ENCODE assay signal across 14 mouse cellular contexts in genomic region chr12:38140039-38140438, GRCm38 (mm10).
DNase-seq lines count a peak whose midpoint lies in the region; ATAC-seq and TF ChIP-seq lines count a peak whose summit lies in the region.
"Had no signal": no experiment of that assay in that cellular context is flagged by ENCODE, and none has a peak within 500 bp of the region (broad histone marks: within the 10 kb centered on the region; RNA-seq: fewer than 3 reads in every experiment).

No protein-coding gene starts in this region.

- H3K4me1 ChIP-seq in hindbrain, postnatal 0 days (ENCODE audit: insufficient read depth, low read length): no peaks in the 10 kb centered on the region
- H3K4me1 ChIP-seq in hindbrain, embryonic 10.5 days (replicated peaks): no peaks in the 10 kb centered on the region
- H3K4me1 ChIP-seq in midbrain, embryonic 14.5 days (ENCODE audit: control insufficient read depth, insufficient read depth, low read length): no peaks in the 10 kb centered on the region
- H3K4me1 ChIP-seq in midbrain, embryonic 15.5 days: no peaks in the 10 kb centered on the region
- no peaks in the 10 kb centered on the region for H3K4me1 ChIP-seq in stomach, postnatal 0 days (replicated peaks; ENCODE audit: control insufficient read depth, insufficient read depth)
- H3K4me1 ChIP-seq: hindbrain, embryonic 12.5 days had no signal

- no peak for ATAC-seq in hindbrain, postnatal 0 days
- no peak for ATAC-seq in midbrain, embryonic 14.5 days (ENCODE audit: low FRiP score, low TSS enrichment)
- ATAC-seq in midbrain, embryonic 15.5 days (replicated peaks): no peak
- ATAC-seq in stomach, postnatal 0 days (ENCODE audit: low FRiP score, low TSS enrichment): no peak

- H3K27me3 ChIP-seq in hindbrain, postnatal 0 days (ENCODE audit: insufficient read depth, low read length): no peaks in the 10 kb centered on the region
- H3K27me3 ChIP-seq in hindbrain, embryonic 10.5 days (ENCODE audit: insufficient read depth, poor library complexity, severe bottlenecking): no peaks in the 10 kb centered on the region
- no peaks in the 10 kb centered on the region for H3K27me3 ChIP-seq in midbrain, embryonic 14.5 days (ENCODE audit: control insufficient read depth, insufficient read depth, low read length)
- no peaks in the 10 kb centered on the region for H3K27me3 ChIP-seq in midbrain, embryonic 15.5 days (replicated peaks)
- no peaks in the 10 kb centered on the region for H3K27me3 ChIP-seq in stomach, postnatal 0 days (ENCODE audit: control insufficient read depth, insufficient read depth, low read length)
- H3K27me3 ChIP-seq: hindbrain, embryonic 12.5 days had no signal

- H3K36me3 ChIP-seq in hindbrain, postnatal 0 days (ENCODE audit: insufficient read depth, low read length): no peaks in the 10 kb centered on the region
- H3K36me3 ChIP-seq in hindbrain, embryonic 10.5 days: no peaks in the 10 kb centered on the region
- H3K36me3 ChIP-seq in midbrain, embryonic 14.5 days (ENCODE audit: control insufficient read depth, insufficient read depth, low read length): no peaks in the 10 kb centered on the region
- H3K36me3 ChIP-seq in midbrain, embryonic 15.5 days (replicated peaks): no peaks in the 10 kb centered on the region
- no peaks in the 10 kb centered on the region for H3K36me3 ChIP-seq in stomach, postnatal 0 days (ENCODE audit: control insufficient read depth, insufficient read depth, low read length)
- H3K36me3 ChIP-seq: hindbrain, embryonic 12.5 days had no signal

- H3K9ac ChIP-seq in hindbrain, postnatal 0 days (replicated peaks; ENCODE audit: low read length): no peak overlapping the region
- no peak overlapping the region for H3K9ac ChIP-seq in midbrain, embryonic 14.5 days (replicated peaks; ENCODE audit: low read length)
- no peak overlapping the region for H3K9ac ChIP-seq in midbrain, embryonic 15.5 days
- no peak overlapping the region for H3K9ac ChIP-seq in stomach, postnatal 0 days (ENCODE audit: low read length)
- H3K9ac ChIP-seq: hindbrain, embryonic 12.5 days had no signal

- DNase-seq in cerebellum, postnatal 10 days: peak; percentile 40 to 72
- no peak for DNase-seq in cerebellum, postnatal 4 days (ENCODE audit: low spot score in 2 of 2)
- peak; percentile 75 for DNase-seq in hindbrain, postnatal 0 days (ENCODE audit: low spot score)
- DNase-seq in hindbrain, embryonic 10.5 days (ENCODE audit: low spot score): no peak
- DNase-seq in midbrain, embryonic 14.5 days: peak; percentile 76
- DNase-seq in stomach, postnatal 0 days (ENCODE audit: low spot score): no peak
- no peak for DNase-seq in spleen, postnatal 4 days (ENCODE audit: low spot score in 2 of 2)
- DNase-seq: adrenal gland, postnatal 36 days; B cell, adult 2 months; cerebellum, adult 9-11 months; lung, postnatal 14 days; thymus, adult 18-20 months had no signal

- H3K27ac ChIP-seq in hindbrain, postnatal 0 days: no peak overlapping the region
- no peak overlapping the region for H3K27ac ChIP-seq in hindbrain, embryonic 10.5 days
- H3K27ac ChIP-seq in midbrain, embryonic 14.5 days (replicated peaks; ENCODE audit: low read depth, low read length): no peak overlapping the region
- no peak overlapping the region for H3K27ac ChIP-seq in midbrain, embryonic 15.5 days
- no peak overlapping the region for H3K27ac ChIP-seq in stomach, postnatal 0 days (replicated peaks)
- H3K27ac ChIP-seq: hindbrain, embryonic 12.5 days had no signal

- H3K4me3 ChIP-seq in hindbrain, postnatal 0 days (ENCODE audit: low read length): no peak overlapping the region
- H3K4me3 ChIP-seq in hindbrain, embryonic 10.5 days: no peak overlapping the region
- no peak overlapping the region for H3K4me3 ChIP-seq in midbrain, embryonic 14.5 days (replicated peaks; ENCODE audit: low read depth, low read length)
- H3K4me3 ChIP-seq in midbrain, embryonic 15.5 days: no peak overlapping the region
- no peak overlapping the region for H3K4me3 ChIP-seq in stomach, postnatal 0 days (ENCODE audit: low read depth, low read length)
- H3K4me3 ChIP-seq: hindbrain, embryonic 12.5 days had no signal

- H3K9me3 ChIP-seq in hindbrain, postnatal 0 days (ENCODE audit: low read length): no peaks in the 10 kb centered on the region
- no peaks in the 10 kb centered on the region for H3K9me3 ChIP-seq in hindbrain, embryonic 10.5 days
- H3K9me3 ChIP-seq in midbrain, embryonic 14.5 days (ENCODE audit: control insufficient read depth, low read length): no peaks in the 10 kb centered on the region
- H3K9me3 ChIP-seq in midbrain, embryonic 15.5 days: no peaks in the 10 kb centered on the region
- H3K9me3 ChIP-seq in stomach, postnatal 0 days (ENCODE audit: control insufficient read depth, low read length): no peaks in the 10 kb centered on the region
- H3K9me3 ChIP-seq: hindbrain, embryonic 12.5 days had no signal

- H3K4me2 ChIP-seq in hindbrain, postnatal 0 days (ENCODE audit: low read depth, low read length): no peak overlapping the region
- no peak overlapping the region for H3K4me2 ChIP-seq in midbrain, embryonic 14.5 days (ENCODE audit: low read length)
- no peak overlapping the region for H3K4me2 ChIP-seq in midbrain, embryonic 15.5 days
- H3K4me2 ChIP-seq in stomach, postnatal 0 days (replicated peaks; ENCODE audit: low read depth): no peak overlapping the region
- H3K4me2 ChIP-seq: hindbrain, embryonic 12.5 days had no signal

- TF ChIP-seq EP300 in stomach, postnatal 0 days (optimal IDR thresholded peaks at IDR 0.05): no peak

- peak; percentile 64 for TF ChIP-seq CTCF in hindbrain, postnatal 0 days (IDR thresholded peaks at IDR 0.05; ENCODE audit: low read depth)
- peak; percentile 66 for TF ChIP-seq CTCF in stomach, postnatal 0 days (IDR thresholded peaks at IDR 0.05; ENCODE audit: low read depth)

Comparison
In these comparisons a context has a peak if more than half of its experiments do, and no peak if none do; other contexts are left out.
1. DNase-seq: peak in cerebellum, postnatal 10 days (2 of 2), hindbrain, postnatal 0 days (single experiment) and midbrain, embryonic 14.5 days (single experiment); none in cerebellum, postnatal 4 days (0 of 2), hindbrain, embryonic 10.5 days (single experiment), stomach, postnatal 0 days (single experiment) and spleen, postnatal 4 days (0 of 2).